In genomic region chr9:70042137-70042536, GRCm38 (mm10) we compare ENCODE assay signal across 27 mouse cellular contexts. TPM values are rescaled to one million over a fixed set of nuclear protein-coding genes. Genes with fewer than 3 reads are reported as not detected.
"Had no signal": no experiment of that assay in that cellular context is flagged by ENCODE, and none has a peak within 500 bp of the region (broad histone marks: within the 10 kb centered on the region; RNA-seq: fewer than 3 reads in every experiment).

No protein-coding gene starts in this region.

- H3K4me3 ChIP-seq: left cerebral cortex, adult 2 months; limb, embryonic 12.5 days; limb, embryonic 15.5 days; megakaryocyte, embryonic 14.5 days; midbrain, embryonic 10.5 days had no signal

- H3K4me2 ChIP-seq: limb, embryonic 12.5 days; limb, embryonic 15.5 days; liver, embryonic 11.5 days; lung, embryonic 14.5 days had no signal

- H3K9me3 ChIP-seq: limb, embryonic 12.5 days; limb, embryonic 15.5 days; midbrain, embryonic 10.5 days had no signal

- H3K36me3 ChIP-seq: limb, embryonic 12.5 days; limb, embryonic 15.5 days; midbrain, embryonic 10.5 days had no signal

- DNase-seq: kidney, adult 9 months; kidney, postnatal 25 days; layer of hippocampus, postnatal 36 days; left cerebral cortex, postnatal 4 days; liver, postnatal 0 days; lung, embryonic 14.5 days; midbrain, embryonic 14.5 days; thymus, adult 2 months; thymus, postnatal 14 days; thymus, postnatal 4 days had no signal

- ATAC-seq: liver, postnatal 0 days; lung, postnatal 0 days had no signal

- H3K9ac ChIP-seq: limb, embryonic 12.5 days; limb, embryonic 15.5 days; liver, embryonic 14.5 days; liver, postnatal 0 days; lung, embryonic 14.5 days had no signal

- H3K4me1 ChIP-seq: limb, embryonic 12.5 days; limb, embryonic 15.5 days; midbrain, embryonic 10.5 days had no signal

- H3K27me3 ChIP-seq: limb, embryonic 12.5 days; limb, embryonic 15.5 days had no signal

- H3K27ac ChIP-seq: kidney, postnatal 0 days; left cerebral cortex, adult 2 months; limb, embryonic 12.5 days; limb, embryonic 15.5 days; liver, embryonic 14.5 days; macrophage; midbrain, embryonic 10.5 days had no signal

RNA-seq across cellular contexts. Expression of gene Gcnt3, which starts 4.2 kb away (rescaled TPM):
- total RNA-seq: layer of hippocampus, adult 8-10 months; layer of hippocampus, postnatal 10 days; layer of hippocampus, postnatal 36 days; left cerebral cortex, adult 2 months; left cerebral cortex, postnatal 10 days; left cerebral cortex, postnatal 4 days had no signal
- polyA plus RNA-seq: limb, embryonic 12.5 days; liver, embryonic 11.5 days; liver, embryonic 14.5 days; liver, postnatal 0 days; lung, postnatal 0 days; macrophage; midbrain, embryonic 10.5 days; midbrain, embryonic 14.5 days; midbrain, postnatal 0 days; neural tube, embryonic 11.5 days; neural tube, embryonic 14.5 days; spleen, adult 2 months; thymus, adult 2 months had no signal
